ENCODE assay signal across 12 mouse cellular contexts in the genomic region with DNA sequence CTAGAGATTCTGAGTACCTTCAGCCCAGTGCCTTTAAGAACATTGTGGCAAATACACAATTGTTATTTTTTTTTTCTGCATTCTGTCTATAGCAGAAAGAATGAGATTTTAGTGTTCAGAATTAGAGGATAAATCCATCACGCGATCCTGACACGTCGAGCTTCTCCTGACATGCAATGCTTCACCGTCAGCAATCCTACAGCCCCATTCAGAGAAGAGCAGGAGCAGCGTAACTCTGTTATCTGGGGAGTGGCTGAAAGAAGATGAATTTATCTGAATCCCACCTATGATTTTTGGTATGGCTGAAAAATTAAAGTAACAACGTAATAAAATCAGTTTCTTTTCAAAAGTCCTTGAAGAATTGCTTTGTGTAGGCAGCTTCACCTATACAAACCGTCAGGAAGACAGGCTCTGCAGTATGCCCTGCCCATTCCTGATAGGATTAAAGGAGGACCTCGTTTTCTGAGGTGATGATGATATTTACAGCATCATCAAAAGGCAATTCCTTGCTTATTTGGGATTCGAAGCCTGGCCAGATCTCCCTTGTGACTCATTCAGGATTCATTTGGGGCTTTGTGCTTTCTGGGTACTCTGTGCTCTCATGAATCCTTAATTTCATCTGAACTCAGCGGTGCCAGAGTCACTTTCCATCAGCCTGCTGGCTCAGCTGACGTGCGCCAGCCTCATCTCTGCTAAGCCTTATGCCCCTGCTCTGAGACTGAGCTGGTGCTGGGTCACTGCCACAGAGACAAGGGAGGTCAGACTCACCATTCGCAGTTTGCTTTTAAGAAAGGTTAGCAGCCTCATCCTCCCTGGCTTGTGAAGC.
DNase-seq lines count a peak whose midpoint lies in the region; ATAC-seq lines count a peak whose summit lies in the region.
"Had no signal": no experiment of that assay in that cellular context is flagged by ENCODE, and none has a peak within 500 bp of the region (broad histone marks: within the 10 kb centered on the region; RNA-seq: fewer than 3 reads in every experiment).

No protein-coding gene starts in this region.

- H3K4me1 ChIP-seq in embryonic facial prominence, embryonic 14.5 days (ENCODE audit: control insufficient read depth, insufficient read depth, low read length) = no peaks in the 10 kb centered on the region; the same call in 1 of the 2 replicates
- H3K4me1 ChIP-seq in hindbrain, embryonic 15.5 days (replicated peaks) = peaks cover 26% of the 10 kb centered on the region
- peaks cover 42% of the 10 kb centered on the region for H3K4me1 ChIP-seq in neural tube, embryonic 13.5 days (replicated peaks)
- H3K4me1 ChIP-seq in kidney, embryonic 15.5 days = 0 out of 2 replicates have a peak, but pooled peaks cover 4% of the 10 kb centered on the region

- peak; percentile 6 for DNase-seq in layer of hippocampus, adult 11-12 months (ENCODE audit: low spot score)
- DNase-seq in layer of hippocampus, postnatal 25 days (ENCODE audit: extremely low spot score in 1 of 2, low spot score in 1 of 2) = no peak
- DNase-seq in embryonic facial prominence, embryonic 14.5 days (ENCODE audit: low spot score) = peak; percentile 2
- no peak for DNase-seq in urinary bladder, adult 18-20 months (ENCODE audit: low spot score in 2 of 2)
- DNase-seq in left cerebral cortex, adult 8-10 months (ENCODE audit: low spot score in 2 of 2) = no peak
- DNase-seq: adrenal gland, adult 2 months; heart, adult 2 months; kidney, adult 18-20 months had no signal

- H3K4me3 ChIP-seq in embryonic facial prominence, embryonic 14.5 days (ENCODE audit: low read depth, low read length) = no peak overlapping the region
- H3K4me3 ChIP-seq in hindbrain, embryonic 15.5 days = no peak overlapping the region
- no peak overlapping the region for H3K4me3 ChIP-seq in neural tube, embryonic 13.5 days
- H3K4me3 ChIP-seq in kidney, embryonic 15.5 days (replicated peaks) = no peak overlapping the region
- H3K4me3 ChIP-seq: heart, adult 2 months had no signal

- no peaks in the 10 kb centered on the region for H3K9me3 ChIP-seq in embryonic facial prominence, embryonic 14.5 days (ENCODE audit: control insufficient read depth, low read length)
- no peaks in the 10 kb centered on the region for H3K9me3 ChIP-seq in hindbrain, embryonic 15.5 days
- H3K9me3 ChIP-seq in neural tube, embryonic 13.5 days = no peaks in the 10 kb centered on the region
- H3K9me3 ChIP-seq in kidney, embryonic 15.5 days (replicated peaks) = no peaks in the 10 kb centered on the region

- H3K9ac ChIP-seq in embryonic facial prominence, embryonic 14.5 days (ENCODE audit: low read depth, low read length) = no peak overlapping the region
- H3K9ac ChIP-seq in hindbrain, embryonic 15.5 days = no peak overlapping the region
- H3K9ac ChIP-seq in neural tube, embryonic 13.5 days = peak overlapping the region; percentile 51
- no peak overlapping the region for H3K9ac ChIP-seq in kidney, embryonic 15.5 days

- no peak; the same call in 1 of the 2 replicates for ATAC-seq in embryonic facial prominence, embryonic 14.5 days (ENCODE audit: low read depth)
- ATAC-seq in hindbrain, embryonic 15.5 days (ENCODE audit: low FRiP score, low read depth) = peak; percentile 65; the same call in 1 of the 2 replicates
- peak; percentile 49 for ATAC-seq in neural tube, embryonic 13.5 days (ENCODE audit: low read depth)
- ATAC-seq in kidney, embryonic 15.5 days (replicated peaks; ENCODE audit: low FRiP score) = no peak
- ATAC-seq: lung, postnatal 0 days had no signal

- 72% methylated on average over 14 of the region's 14 CpGs for WGBS in embryonic facial prominence, embryonic 14.5 days
- WGBS in hindbrain, embryonic 15.5 days = 33% methylated on average over 14 of the region's 14 CpGs
- WGBS in neural tube, embryonic 13.5 days = 36% methylated on average over 14 of the region's 14 CpGs
- 64% methylated on average over 14 of the region's 14 CpGs for WGBS in kidney, embryonic 15.5 days

- H3K27me3 ChIP-seq in embryonic facial prominence, embryonic 14.5 days (replicated peaks; ENCODE audit: control insufficient read depth, insufficient read depth, low read length) = no peaks in the 10 kb centered on the region
- no peaks in the 10 kb centered on the region for H3K27me3 ChIP-seq in hindbrain, embryonic 15.5 days
- no peaks in the 10 kb centered on the region for H3K27me3 ChIP-seq in neural tube, embryonic 13.5 days
- H3K27me3 ChIP-seq in kidney, embryonic 15.5 days = peaks cover 46% of the 10 kb centered on the region

- no peak overlapping the region for H3K4me2 ChIP-seq in embryonic facial prominence, embryonic 14.5 days (ENCODE audit: low read depth, low read length)
- peak overlapping the region; percentile 47 for H3K4me2 ChIP-seq in hindbrain, embryonic 15.5 days
- H3K4me2 ChIP-seq in neural tube, embryonic 13.5 days = peak overlapping the region; percentile 47
- H3K4me2 ChIP-seq in kidney, embryonic 15.5 days = no peak overlapping the region

- H3K27ac ChIP-seq in embryonic facial prominence, embryonic 14.5 days (replicated peaks; ENCODE audit: low read depth, low read length) = no peak overlapping the region; the same call in 1 of the 2 replicates
- H3K27ac ChIP-seq in hindbrain, embryonic 15.5 days (replicated peaks) = peak overlapping the region; percentile 88
- H3K27ac ChIP-seq in neural tube, embryonic 13.5 days (replicated peaks) = peak overlapping the region; percentile 92
- no peak overlapping the region for H3K27ac ChIP-seq in kidney, embryonic 15.5 days
- H3K27ac ChIP-seq: heart, adult 2 months had no signal

- no peaks in the 10 kb centered on the region for H3K36me3 ChIP-seq in embryonic facial prominence, embryonic 14.5 days (ENCODE audit: control insufficient read depth, insufficient read depth, low read length)
- H3K36me3 ChIP-seq in hindbrain, embryonic 15.5 days = no peaks in the 10 kb centered on the region
- no peaks in the 10 kb centered on the region for H3K36me3 ChIP-seq in neural tube, embryonic 13.5 days
- no peaks in the 10 kb centered on the region for H3K36me3 ChIP-seq in kidney, embryonic 15.5 days

Comparison
In these comparisons a context has a peak if more than half of its experiments do, and no peak if none do; other contexts are left out.
1. DNase-seq: peak in layer of hippocampus, adult 11-12 months (single experiment) and embryonic facial prominence, embryonic 14.5 days (single experiment); none in layer of hippocampus, postnatal 25 days (0 of 2), urinary bladder, adult 18-20 months (0 of 2) and left cerebral cortex, adult 8-10 months (0 of 2).
2. ATAC-seq: peak in hindbrain, embryonic 15.5 days (single experiment) and neural tube, embryonic 13.5 days (single experiment); none in embryonic facial prominence, embryonic 14.5 days (single experiment) and kidney, embryonic 15.5 days (single experiment).
3. H3K27ac ChIP-seq: peak in hindbrain, embryonic 15.5 days (single experiment) and neural tube, embryonic 13.5 days (single experiment); none in embryonic facial prominence, embryonic 14.5 days (single experiment) and kidney, embryonic 15.5 days (single experiment).
4. H3K4me2 ChIP-seq: peak in hindbrain, embryonic 15.5 days (single experiment) and neural tube, embryonic 13.5 days (single experiment); none in embryonic facial prominence, embryonic 14.5 days (single experiment) and kidney, embryonic 15.5 days (single experiment).